Mouse (Mus musculus): ENCODE measurements at regions not wholly inside any gene's neighbourhood (a gene's known extent, or its start where the extent isn't known, plus 50 kb on each side); places are given as distances from the start of the nearest gene placed in this dataset.

DNA sequence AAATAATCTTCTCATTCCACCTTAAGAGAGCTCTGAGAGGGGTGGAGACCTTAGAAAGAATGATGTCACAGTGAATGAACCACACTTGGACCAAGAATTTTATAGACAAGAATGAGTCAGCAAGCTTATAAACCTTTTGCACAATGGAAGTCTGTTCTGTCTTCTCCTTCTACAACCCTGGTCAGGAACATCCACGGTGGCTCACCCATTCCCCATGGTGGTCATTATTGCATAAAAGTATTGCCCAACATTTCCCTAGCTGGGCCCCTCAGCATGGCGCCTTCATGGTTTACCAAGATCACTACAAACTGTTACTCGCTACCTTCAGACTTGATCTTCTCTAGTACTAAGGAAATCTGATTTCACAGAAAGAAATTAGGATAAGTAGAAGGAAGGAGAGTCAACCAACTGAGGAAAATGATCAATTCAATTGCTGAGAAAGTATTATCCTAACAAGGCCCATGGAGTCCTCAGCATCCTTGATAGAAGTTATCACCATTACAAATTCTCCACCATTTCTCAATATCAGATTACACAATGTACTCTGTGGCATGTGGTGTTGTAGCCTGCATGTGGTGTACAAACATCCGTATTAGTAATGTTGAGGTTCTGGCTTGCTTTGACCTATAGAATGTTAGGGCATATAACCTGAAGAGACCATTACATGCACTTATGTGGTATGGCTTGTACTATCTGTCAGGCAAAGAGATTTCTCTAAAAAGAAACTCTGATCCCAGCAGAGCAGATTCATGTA is 165.1 kb upstream of the Serpine2 start:
- TF ChIP-seq POLR2A (IDR thresholded peaks at IDR 0.05; ENCODE audit: extremely low read depth, insufficient read depth, low read length) (no peak), CTCF (IDR thresholded peaks at IDR 0.05; ENCODE audit: extremely low read depth, insufficient read depth, low read length) (no peak)

Measured in cortical plate, adult 2 months (tissue).